Mouse (Mus musculus) mouse embryonic stem cell (cell line): Measurements from ENCODE around the gene Sowahc.

Source experiments
- in situ Hi-C, 2 experiments: fragments of 300-500 bp; cut with MboI; formaldehyde crosslinking; loops; 1 replicate in 1 of 2; 3 replicates in 1 of 2; pipeline ENCODE4 v1.14.3; 2019 to 2020; ENCODE audit warnings: low sequenced_read_pairs in 2 of 2, low pct_unique_long_range_greater_than_20kb in 1 of 2, mixed read lengths in 1 of 2; ENCODE audit not compliant: unreplicated experiment in 1 of 2

The Sowahc gene

GRCm38 (mm10) chr10:59221473-59222270 is at the start of gene Sowahc, which contains the start of gene Sept10:
Sowahc (plus strand) TSS chr10:59221953.
Sept10 (minus strand) TSS chr10:59221847.
- in situ Hi-C loops, result no loop called here

- in situ Hi-C loops, result no loop called here
Measured at GRCm38 (mm10) chr10:59172539-59172938, 49.2 kb upstream of the Sowahc start.

GRCm38 (mm10) chr10:59179620-59180019 is 42.1 kb upstream of the Sowahc start:
- in situ Hi-C loops, result no loop called here

- in situ Hi-C loops, result no loop called here
Measured at GRCm38 (mm10) chr10:59182306-59182705, 39.4 kb upstream of the Sowahc start.

GRCm38 (mm10) chr10:59194891-59195290 is 26.9 kb upstream of the Sowahc start:
- in situ Hi-C loops, result no loop called here

- in situ Hi-C loops, result no loop called here
Measured at GRCm38 (mm10) chr10:59196763-59197162, 25.0 kb upstream of the Sowahc start.

- in situ Hi-C loops, result no loop called here
Measured at GRCm38 (mm10) chr10:59200011-59200410, 21.7 kb upstream of the Sowahc start.

GRCm38 (mm10) chr10:59220824-59221472 is 805 bp upstream of the Sowahc start:
- in situ Hi-C loops, result no loop called here

- in situ Hi-C loops, result no loop called here
Measured at GRCm38 (mm10) chr10:59222271-59223101, 733 bp downstream of the Sowahc start.

- in situ Hi-C loops, result no loop called here
Measured at GRCm38 (mm10) chr10:59223301-59223700, 1.5 kb downstream of the Sowahc start.

- in situ Hi-C loops, result no loop called here
Measured at GRCm38 (mm10) chr10:59223890-59224289, 2.1 kb downstream of the Sowahc start.

GRCm38 (mm10) chr10:59225137-59225536 is 3.4 kb downstream of the Sowahc start:
- in situ Hi-C loops, result no loop called here

- in situ Hi-C loops, result no loop called here
Measured at GRCm38 (mm10) chr10:59229205-59229820, 7.6 kb downstream of the Sowahc start.

GRCm38 (mm10) chr10:59235227-59235626 is 13.5 kb downstream of the Sowahc start:
- in situ Hi-C loops, result no loop called here

GRCm38 (mm10) chr10:59235847-59236246 is 14.1 kb downstream of the Sowahc start:
- in situ Hi-C loops, result no loop called here

GRCm38 (mm10) chr10:59236486-59236885 is 14.7 kb downstream of the Sowahc start:
- in situ Hi-C loops, result no loop called here

- in situ Hi-C loops, result no loop called here
Measured at GRCm38 (mm10) chr10:59237757-59238156, 16.0 kb downstream of the Sowahc start.

GRCm38 (mm10) chr10:59241141-59241541 is 19.4 kb downstream of the Sowahc start:
- in situ Hi-C loops, result no loop called here

- in situ Hi-C loops, result no loop called here
Measured at GRCm38 (mm10) chr10:59249531-59249930, 27.8 kb downstream of the Sowahc start.
